Mouse (Mus musculus): ENCODE measurements around the gene Gpatch1.

DNA sequence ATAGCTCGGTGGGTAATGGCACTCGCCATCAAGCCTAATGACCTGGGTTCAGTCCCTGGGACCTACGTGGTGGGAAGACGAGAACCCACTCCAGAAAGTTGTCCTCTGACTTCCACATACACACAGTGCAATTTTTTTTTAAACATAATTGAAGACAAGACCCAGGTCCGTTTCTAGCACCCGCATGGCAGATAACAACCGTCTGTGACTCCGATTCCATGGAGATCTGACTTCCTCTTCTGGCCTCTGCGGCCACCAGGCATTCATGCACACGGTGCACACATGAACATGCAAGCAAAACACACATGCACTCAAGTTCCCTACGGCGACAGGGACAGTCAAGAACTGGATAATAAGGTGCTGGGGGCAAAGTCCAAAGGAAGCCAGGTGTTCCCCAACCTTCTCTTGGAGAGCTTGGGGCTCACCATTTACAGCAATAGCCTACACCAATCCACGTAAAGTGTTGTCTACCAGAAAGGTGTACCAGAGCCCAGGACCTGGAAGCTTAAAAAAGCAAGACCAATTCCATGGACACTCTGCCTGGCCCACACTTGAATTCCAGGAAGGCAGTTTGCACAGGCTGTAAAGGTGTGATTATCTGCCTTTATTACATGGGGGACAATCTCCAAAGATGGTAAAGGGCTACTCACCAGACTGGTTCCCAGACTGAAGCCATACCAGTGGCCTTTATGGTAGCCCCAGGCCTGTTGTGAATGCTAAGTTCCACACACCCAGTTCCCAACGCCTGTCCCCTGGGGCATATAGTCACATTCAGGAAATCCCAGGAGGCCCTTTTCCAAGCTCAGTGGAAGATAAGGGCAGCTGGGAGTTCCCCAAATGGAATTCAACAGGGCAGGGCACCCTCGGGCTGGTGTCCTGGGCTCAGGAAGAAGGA, 54.4 kb downstream of the Gpatch1 start:
- TF ChIP-seq CTCF (IDR thresholded peaks at IDR 0.05; ENCODE audit: low read depth, low read length) (no peak), TAL1 (conservative IDR thresholded peaks at IDR 0.05; ENCODE audit: low read depth, low read length) (no peak), GATA1 (IDR thresholded peaks at IDR 0.05; ENCODE audit: borderline replicate concordance, low read length) (no peak)
